Mouse (Mus musculus): ENCODE results near the gene Gpank1. TPM values are rescaled to one million over a fixed set of nuclear protein-coding genes. Genes with fewer than 3 reads are reported as not detected.

Gene Gpank1
- total RNA-seq, 2 experiments from 2014 or later, result 6.3 to 9.5 TPM

GRCm38 (mm10) chr17:35172445-35173234 is 51.4 kb downstream of the Gpank1 start:
- intact Hi-C loops (cut with DNase I), result no loop called here
- no peak for DNase-seq (ENCODE audit: low spot score)

- intact Hi-C loops (cut with DNase I), result no loop called here
- no peak for DNase-seq (ENCODE audit: low spot score)
Observed at GRCm38 (mm10) chr17:35173329-35173728, 52.1 kb downstream of the Gpank1 start.

Other genes with a start within 250 kb of the Gpank1 start
- 1 to 10 TPM; 6.4 to 7.4 TPM for gene Zbtb12, start 242.0 kb upstream of the Gpank1 start, total RNA-seq (2021)
- gene Gm20547, start 239.4 kb upstream of the Gpank1 start, total RNA-seq (2021), result under 1 TPM in 1 of 2 experiments, not detected in 1; 0.08 TPM
- 1 to 10 TPM; 2.8 to 4.1 TPM for gene C2, start 223.2 kb upstream of the Gpank1 start, total RNA-seq (2021)
- gene Ehmt2, start 223.0 kb upstream of the Gpank1 start, total RNA-seq (2021), result 10 to 100 TPM; 37.6 to 39.1 TPM
- gene Slc44a4, start 207.0 kb upstream of the Gpank1 start, total RNA-seq (2021), result not detected
- 10 to 100 TPM; 12.7 to 14.1 TPM for gene Neu1, start 190.2 kb upstream of the Gpank1 start, total RNA-seq (2021)
- 1 to 10 TPM; 1.9 to 6.9 TPM for gene Hspa1b, start 162.2 kb upstream of the Gpank1 start, total RNA-seq (2021)
- gene Gm20481, start 151.5 kb upstream of the Gpank1 start, total RNA-seq (2021), result not detected
- gene Hspa1a, start 149.3 kb upstream of the Gpank1 start, total RNA-seq (2021), result 1 to 10 TPM; 2.9 to 7.7 TPM
- 1 to 10 TPM; 6.9 to 8.1 TPM for gene Hspa1l, start 148.8 kb upstream of the Gpank1 start, total RNA-seq (2021)
- 10 to 100 TPM; 19.0 to 19.1 TPM for gene Lsm2, start 139.6 kb upstream of the Gpank1 start, total RNA-seq (2021)
- gene Vars, start 120.5 kb upstream of the Gpank1 start, total RNA-seq (2021), result 10 to 100 TPM; 25.7 to 26.9 TPM
- 1 to 10 TPM; 7.3 to 7.7 TPM for gene Vwa7, start 104.9 kb upstream of the Gpank1 start, total RNA-seq (2021)
- gene Sapcd1, start 93.4 kb upstream of the Gpank1 start, total RNA-seq (2021), result not detected
- gene Msh5, start 74.7 kb upstream of the Gpank1 start, total RNA-seq (2021), result 1 to 10 TPM in 1 of 2 experiments, under 1 TPM in 1; 0.57 to 1.3 TPM
- gene Clic1, start 71.5 kb upstream of the Gpank1 start, total RNA-seq (2021), result 10 to 100 TPM; 40.0 to 46.1 TPM
- 10 to 100 TPM; 27.7 to 31.3 TPM for gene Ddah2, start 62.4 kb upstream of the Gpank1 start, total RNA-seq (2021)
- not detected for gene Ly6g6c, start 56.1 kb upstream of the Gpank1 start, total RNA-seq (2021)
- under 1 TPM; 0.18 to 0.87 TPM for gene Mpig6b, start 55.3 kb upstream of the Gpank1 start, total RNA-seq (2021)
- gene Ly6g6e, start 44.6 kb upstream of the Gpank1 start, total RNA-seq (2021), result not detected
- gene Ly6g6d, start 43.4 kb upstream of the Gpank1 start, total RNA-seq (2021), result under 1 TPM; 0.53 to 0.78 TPM
- gene Ly6g6f, start 35.8 kb upstream of the Gpank1 start, total RNA-seq (2021), result not detected
- gene Abhd16a, start 32.2 kb upstream of the Gpank1 start, total RNA-seq (2021), result 10 to 100 TPM; 47.9 to 57.5 TPM
- gene Ly6g5c, start 13.2 kb upstream of the Gpank1 start, total RNA-seq (2021), result not detected
- gene Ly6g5b, start 6.0 kb upstream of the Gpank1 start, total RNA-seq (2021), result under 1 TPM in 1 of 2 experiments, not detected in 1; 0.36 TPM
- gene Csnk2b, start 598 bp downstream of the Gpank1 start, total RNA-seq (2021), result 100 to 1,000 TPM; 155 to 167 TPM
- 10 to 100 TPM; 27.0 to 27.1 TPM for gene D17H6S53E, start 4.9 kb downstream of the Gpank1 start, total RNA-seq (2021)
- not detected for gene Apom, start 10.6 kb downstream of the Gpank1 start, total RNA-seq (2021)
- 100 to 1,000 TPM; 222 to 232 TPM for gene Bag6, start 13.7 kb downstream of the Gpank1 start, total RNA-seq (2021)
- 100 to 1,000 TPM; 135 to 143 TPM for gene Prrc2a, start 43.4 kb downstream of the Gpank1 start, total RNA-seq (2021)
- gene Aif1, start 54.6 kb downstream of the Gpank1 start, total RNA-seq (2021), result 1 to 10 TPM; 2.3 to 3.5 TPM
- 1 to 10 TPM; 2.7 to 5.3 TPM for gene Lst1, start 67.0 kb downstream of the Gpank1 start, total RNA-seq (2021)
- gene Ltb, start 73.0 kb downstream of the Gpank1 start, total RNA-seq (2021), result 1 to 10 TPM; 1.4 to 1.8 TPM
- under 1 TPM; 0.56 to 0.60 TPM for gene Tnf, start 80.6 kb downstream of the Gpank1 start, total RNA-seq (2021)
- gene Lta, start 83.9 kb downstream of the Gpank1 start, total RNA-seq (2021), result not detected
- under 1 TPM; 0.50 to 0.65 TPM for gene Gm16181, start 99.4 kb downstream of the Gpank1 start, total RNA-seq (2021)
- 1 to 10 TPM; 2.5 to 2.8 TPM for gene Atp6v1g2, start 112.2 kb downstream of the Gpank1 start, total RNA-seq (2021)
- 1 to 10 TPM; 8.2 to 8.7 TPM for gene Nfkbil1, start 114.3 kb downstream of the Gpank1 start, total RNA-seq (2021)
- gene Ddx39b, start 120.3 kb downstream of the Gpank1 start, total RNA-seq (2021), result 10 to 100 TPM; 89.2 to 99.4 TPM
- 10 to 100 TPM; 84.3 to 89.6 TPM for gene H2-D1, start 141.3 kb downstream of the Gpank1 start, total RNA-seq (2021)
- gene H2-Q1, start 198.9 kb downstream of the Gpank1 start, total RNA-seq (2021), result 1 to 10 TPM in 1 of 2 experiments, under 1 TPM in 1; 0.23 to 1.1 TPM
- gene H2-Q2, start 220.8 kb downstream of the Gpank1 start, total RNA-seq (2021), result under 1 TPM; 0.95 to 0.99 TPM